Mouse (Mus musculus): ENCODE data around the gene Bet1l.

DNA sequence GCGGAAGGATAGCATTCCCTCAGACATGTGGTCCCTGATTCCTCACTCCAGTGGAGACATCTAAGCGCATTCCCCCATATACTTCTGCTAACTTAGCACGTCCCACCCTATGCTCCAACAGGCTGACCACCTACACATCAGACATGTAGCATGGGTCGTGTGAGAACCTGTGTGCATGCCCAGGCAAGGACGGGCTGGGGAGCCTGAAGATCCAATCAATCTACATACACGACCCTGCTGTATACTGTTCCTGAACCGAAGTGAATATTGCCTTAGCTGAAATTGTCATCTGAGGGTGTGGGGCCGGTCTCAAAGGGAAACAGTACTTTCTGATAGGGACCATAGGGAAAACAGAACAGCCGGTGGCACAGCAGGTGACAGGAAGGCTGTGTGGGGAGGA, 2.2 kb downstream of the Bet1l start:
- TF ChIP-seq ZC3H11A (IDR thresholded peaks at IDR 0.05; ENCODE audit: low read depth, low read length) (no peak), MXI1 (IDR thresholded peaks at IDR 0.05; ENCODE audit: low read depth, low read length) (no peak), MAX (IDR thresholded peaks at IDR 0.05; ENCODE audit: low read length) (no peak), POLR2A (IDR thresholded peaks at IDR 0.05; ENCODE audit: low read depth, low read length) (no peak), CTCF (conservative IDR thresholded peaks at IDR 0.05 in 1 of 2, IDR thresholded peaks at IDR 0.05 in 1 of 2; ENCODE audit: low read depth in 2 of 2, low read length in 2 of 2) (no peak), ZNF384 (IDR thresholded peaks at IDR 0.05; ENCODE audit: low read depth, low read length) (no peak), USF1 (IDR thresholded peaks at IDR 0.05; ENCODE audit: low read depth, low read length) (no peak)

Data from CH12.LX (cell line).